Mouse (Mus musculus) embryo, embryonic 10 days (tissue): ENCODE measurements at regions not wholly inside any gene's neighbourhood (a gene's known extent, or its start where the extent isn't known, plus 50 kb on each side); places are given as distances from the start of the nearest gene placed in this dataset.

ENCODE experiments used
- DNase-seq: peaks from one replicate; pipeline ENCODE4 v3.0.0-alpha.2; 2015; ENCODE audit warnings: low spot score

DNA sequence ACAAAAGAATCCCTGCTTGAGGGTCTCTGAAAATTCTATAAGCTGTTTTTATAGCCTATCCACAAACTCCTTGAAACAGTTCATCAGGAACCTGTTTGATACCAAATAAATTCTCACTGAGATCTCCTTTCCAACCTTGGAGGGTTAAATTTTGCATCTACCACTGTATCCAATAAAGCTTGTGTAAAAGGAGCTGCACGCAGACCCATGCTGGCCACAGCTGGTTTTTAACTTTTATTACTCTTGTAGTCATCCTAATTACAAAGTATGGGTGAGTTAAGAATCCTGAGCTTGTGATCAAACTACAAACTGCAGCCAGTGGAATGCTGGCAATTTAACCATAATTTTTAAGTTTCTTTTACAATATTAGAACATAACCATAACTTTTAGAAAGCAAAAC is 59.0 kb upstream of the Ell2 start:
- no peak for DNase-seq

DNA sequence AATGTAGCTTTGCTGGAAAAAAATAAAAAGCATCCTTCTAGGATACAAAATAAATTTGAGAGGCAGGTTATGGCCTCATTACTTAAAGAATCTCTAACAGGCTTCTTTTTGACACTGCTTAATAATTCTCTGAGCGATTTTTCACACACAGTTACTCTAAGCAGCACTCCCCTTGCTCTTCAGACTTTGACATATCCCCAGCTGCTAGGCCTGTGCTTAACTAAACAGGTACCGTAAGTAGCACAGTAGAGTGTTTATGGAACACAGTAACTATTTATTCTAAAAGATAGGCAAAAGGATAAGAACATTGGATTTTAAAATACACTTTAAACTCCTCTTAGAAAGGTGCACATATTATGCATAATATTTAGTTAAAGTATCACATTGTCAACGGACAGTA is 54.6 kb upstream of the Ell2 start:
- DNase-seq, result no peak

DNA sequence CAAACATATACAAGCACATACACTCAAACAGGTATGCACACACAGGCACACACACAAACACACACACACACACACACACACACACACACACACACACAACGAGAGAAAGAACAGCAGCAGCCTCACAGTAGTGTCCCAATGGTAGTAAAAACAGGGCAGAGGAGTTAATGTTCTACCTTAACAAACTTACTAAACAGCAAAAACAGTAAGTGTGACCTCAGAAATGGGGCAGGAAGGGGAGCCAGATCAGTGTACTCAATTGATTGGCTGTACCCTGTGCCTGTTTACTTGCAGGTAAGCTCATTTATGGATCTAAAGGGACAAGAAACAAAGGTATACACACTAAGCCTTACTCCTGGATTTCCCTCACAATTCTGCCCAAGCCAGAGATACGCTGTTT is 53.6 kb upstream of the Ell2 start:
- no peak for DNase-seq
